Mouse (Mus musculus) brain, embryonic 14.5 days (tissue): ENCODE measurements at regions not wholly inside any gene's neighbourhood (a gene's known extent, or its start where the extent isn't known, plus 50 kb on each side); places are given as distances from the start of the nearest gene placed in this dataset.

Experiments
- CTCF ChIP-seq: fragments of 200-500 bp; IDR thresholded peaks from 2 replicates; pipeline ENCODE4 v1.5.1; 2012; ENCODE audit warnings: inconsistent platforms, mild to moderate bottlenecking, moderate library complexity, borderline replicate concordance; ENCODE audit not compliant: insufficient read depth, insufficient read length; ENCODE audit errors: extremely low read depth
- POLR2A ChIP-seq: fragments of 200-500 bp; IDR thresholded peaks from 2 replicates; pipeline ENCODE4 v1.6.1; 2012; ENCODE audit warnings: mild to moderate bottlenecking, inconsistent platforms, borderline replicate concordance; ENCODE audit not compliant: poor library complexity, insufficient read depth, insufficient read length, severe bottlenecking; ENCODE audit errors: extremely low read depth

DNA sequence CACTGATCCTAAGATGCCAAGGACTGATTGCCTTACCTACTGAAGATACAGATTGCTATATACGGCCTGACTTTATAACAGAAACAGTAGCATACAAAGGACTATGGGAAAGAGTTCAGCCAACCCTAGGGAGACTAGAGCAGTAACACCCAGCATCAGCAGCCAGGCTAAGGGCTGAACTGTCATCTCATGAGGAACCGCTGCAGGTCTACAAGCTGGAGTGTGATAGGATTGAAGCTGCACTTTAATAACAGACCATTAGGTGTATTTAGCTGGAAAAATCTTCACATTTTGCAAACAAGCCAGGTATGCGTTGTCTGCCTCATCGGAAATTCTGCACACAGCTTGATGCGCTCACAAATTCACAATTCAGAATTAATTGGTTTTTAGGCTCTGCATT, 95.5 kb downstream of the Foxa2 start:
- TF ChIP-seq POLR2A (no peak), CTCF (no peak)
